Mouse (Mus musculus): Measurements from ENCODE around the gene Serpina5.

DNA sequence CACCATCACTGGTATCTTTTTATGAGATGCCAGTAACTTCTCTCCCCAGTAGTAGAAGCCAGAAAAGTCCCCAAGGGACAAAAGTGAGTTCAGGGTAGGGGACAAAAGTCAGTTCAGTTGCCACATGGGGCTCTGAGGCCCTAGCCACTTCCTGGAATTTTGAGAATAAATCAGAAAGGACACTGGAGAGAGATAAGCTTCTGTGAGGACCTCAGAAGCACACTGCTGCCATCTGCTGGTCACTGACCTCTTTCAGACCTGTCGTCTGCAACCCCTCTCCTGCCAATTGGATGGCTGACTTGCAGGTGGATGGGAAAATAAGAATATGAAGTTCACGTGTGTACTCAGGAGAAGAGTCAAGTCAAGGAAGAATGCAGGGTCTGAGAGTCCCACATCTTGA lies 31.3 kb upstream of the Serpina5 start:
- TF ChIP-seq CTCF (IDR thresholded peaks at IDR 0.05; ENCODE audit: insufficient read depth, low read depth, low read length) (peak; percentile 30; the same call in 1 of the 2 replicates), POLR2A (IDR thresholded peaks at IDR 0.05; ENCODE audit: insufficient read depth, low read depth, low read length) (no peak)

All from olfactory bulb, adult 2 months (tissue).